Comparison of ENCODE assay signal across 8 mouse cellular contexts in genomic region chr7:38085573-38086211, GRCm38 (mm10). TPM values are rescaled to one million over a fixed set of nuclear protein-coding genes. Genes with fewer than 3 reads are reported as not detected.
DNase-seq lines count a peak whose midpoint lies in the region; ATAC-seq and TF ChIP-seq lines count a peak whose summit lies in the region.

No protein-coding gene starts in this region.

- no peak overlapping the region for H3K27ac ChIP-seq in embryonic fibroblast, embryonic 13.5 days (ENCODE audit: insufficient read depth, low read length)
- peak overlapping the region; percentile 50 for H3K27ac ChIP-seq in heart, embryonic 13.5 days (replicated peaks)
- H3K27ac ChIP-seq in kidney, postnatal 0 days: no peak overlapping the region

- TF ChIP-seq CTCF in embryonic fibroblast, embryonic 13.5 days (IDR thresholded peaks at IDR 0.05; ENCODE audit: borderline replicate concordance, insufficient read depth, low read length): peak; percentile 18; the same call in 1 of the 2 replicates
- peak; percentile 58 for TF ChIP-seq CTCF in kidney, postnatal 0 days (IDR thresholded peaks at IDR 0.05; ENCODE audit: low read depth)

- TF ChIP-seq POLR2A in embryonic fibroblast, embryonic 13.5 days (IDR thresholded peaks at IDR 0.05; ENCODE audit: low read depth, low read length): no peak

- H3K4me1 ChIP-seq in embryonic fibroblast, embryonic 13.5 days (ENCODE audit: control insufficient read depth, insufficient read depth, low read length): peaks cover 2% of the 10 kb centered on the region; the same call in 1 of the 2 replicates
- H3K4me1 ChIP-seq in heart, embryonic 13.5 days: peaks cover 38% of the 10 kb centered on the region
- peaks cover 14% of the 10 kb centered on the region for H3K4me1 ChIP-seq in kidney, postnatal 0 days (replicated peaks; ENCODE audit: insufficient read depth, low read length)

- H3K36me3 ChIP-seq in heart, embryonic 13.5 days: no peaks in the 10 kb centered on the region
- no peaks in the 10 kb centered on the region for H3K36me3 ChIP-seq in kidney, postnatal 0 days (ENCODE audit: insufficient read depth, low read length)

- peak overlapping the region; percentile 91 for H3K4me2 ChIP-seq in heart, embryonic 13.5 days
- peak overlapping the region; percentile 87 for H3K4me2 ChIP-seq in kidney, postnatal 0 days (ENCODE audit: low read length)

- WGBS in heart, embryonic 13.5 days: 1% methylated on average over 35 of the region's 35 CpGs
- under 1% methylated on average over 35 of the region's 35 CpGs for WGBS in kidney, postnatal 0 days

- peak overlapping the region; percentile 68 for H3K9ac ChIP-seq in heart, embryonic 13.5 days
- peak overlapping the region; percentile 46; the same call in 1 of the 2 replicates for H3K9ac ChIP-seq in kidney, postnatal 0 days (ENCODE audit: low read depth, low read length)

- peak; percentile 5 for ATAC-seq in CD4-positive, CD25-positive, alpha-beta regulatory T cell, adult 4 months
- ATAC-seq in heart, embryonic 13.5 days (ENCODE audit: extremely low read depth, insufficient number of reproducible peaks, low FRiP score, low TSS enrichment): peak; percentile 24; the same call in 1 of the 2 replicates
- peak; percentile 30 for ATAC-seq in kidney, postnatal 0 days (replicated peaks; ENCODE audit: low FRiP score, low read depth)

- peak overlapping the region; percentile 41 for H3K4me3 ChIP-seq in embryonic fibroblast, embryonic 13.5 days (ENCODE audit: insufficient read depth, low read length)
- H3K4me3 ChIP-seq in heart, embryonic 13.5 days: peak overlapping the region; percentile 58
- H3K4me3 ChIP-seq in kidney, postnatal 0 days (replicated peaks; ENCODE audit: low read depth, low read length): peak overlapping the region; percentile 39

- no peaks in the 10 kb centered on the region; the same call in 1 of the 2 replicates for H3K27me3 ChIP-seq in heart, embryonic 13.5 days (replicated peaks)
- H3K27me3 ChIP-seq in kidney, postnatal 0 days (ENCODE audit: insufficient read depth, low read length): no peaks in the 10 kb centered on the region

- peak; percentile 37 to 49 for DNase-seq in adrenal gland, postnatal 4 days (ENCODE audit: low spot score in 2 of 2)
- peak; percentile 75 for DNase-seq in kidney, postnatal 0 days (ENCODE audit: low spot score)
- DNase-seq in lung, postnatal 25 days (ENCODE audit: low spot score): peak; percentile 60
- peak; percentile 58 for DNase-seq in ovary, postnatal 14 days (ENCODE audit: low spot score)
- peak; percentile 58 for DNase-seq in urinary bladder, adult 2 months (ENCODE audit: low spot score)

- no peaks in the 10 kb centered on the region for H3K9me3 ChIP-seq in heart, embryonic 13.5 days
- H3K9me3 ChIP-seq in kidney, postnatal 0 days (replicated peaks; ENCODE audit: low read length): no peaks in the 10 kb centered on the region

RNA-seq across cellular contexts. Expression of gene Ccne1, which starts 21.6 kb away (rescaled TPM):
- 1 to 10 TPM; 3.3 to 3.5 TPM for polyA plus RNA-seq in CD4-positive, CD25-positive, alpha-beta regulatory T cell, adult 4 months (2017; shearing (Covaris generic))
- total RNA-seq in adrenal gland, postnatal 4 days (2021): 10 to 100 TPM; 16.3 to 17.5 TPM
- 47.9 and 51.0 TPM in 2 replicates for polyA plus RNA-seq in embryonic fibroblast, embryonic 13.5 days (2011; ENCODE audit: insufficient read length, low read depth, missing spikeins)
- polyA plus RNA-seq in heart, embryonic 13.5 days (2015; fragmentation: Nextera tagmentation; extraction: Ambion mirVana): 40.9 and 44.5 TPM in 2 replicates
- 20.2 and 24.2 TPM in 2 replicates for polyA plus RNA-seq in kidney, postnatal 0 days (2015; fragmentation: Nextera tagmentation; extraction: Ambion mirVana)
- polyA plus RNA-seq in urinary bladder, adult 2 months (2012; rRNA removed): 3.1 and 3.6 TPM in 2 replicates
